Mouse (Mus musculus) heart, adult 8-10 months (tissue): Measurements from ENCODE around the gene Lin7a. TPM values are rescaled to one million over a fixed set of nuclear protein-coding genes. Genes with fewer than 3 reads are reported as not detected.

Experiments used
- DNase-seq: peaks from one replicate; pipeline ENCODE4 v3.0.0; 2022; ENCODE audit warnings: low spot score
- total RNA-seq, 4 experiments: library from RNA; stranded (reverse); gene quantifications; 2 replicates each; pipeline ENCODE4 v1.2.4; 2022

Lin7a gene
- total RNA-seq, 4 experiments from 2014 or later = 0.69 to 1.3 (median 0.98) TPM

DNA sequence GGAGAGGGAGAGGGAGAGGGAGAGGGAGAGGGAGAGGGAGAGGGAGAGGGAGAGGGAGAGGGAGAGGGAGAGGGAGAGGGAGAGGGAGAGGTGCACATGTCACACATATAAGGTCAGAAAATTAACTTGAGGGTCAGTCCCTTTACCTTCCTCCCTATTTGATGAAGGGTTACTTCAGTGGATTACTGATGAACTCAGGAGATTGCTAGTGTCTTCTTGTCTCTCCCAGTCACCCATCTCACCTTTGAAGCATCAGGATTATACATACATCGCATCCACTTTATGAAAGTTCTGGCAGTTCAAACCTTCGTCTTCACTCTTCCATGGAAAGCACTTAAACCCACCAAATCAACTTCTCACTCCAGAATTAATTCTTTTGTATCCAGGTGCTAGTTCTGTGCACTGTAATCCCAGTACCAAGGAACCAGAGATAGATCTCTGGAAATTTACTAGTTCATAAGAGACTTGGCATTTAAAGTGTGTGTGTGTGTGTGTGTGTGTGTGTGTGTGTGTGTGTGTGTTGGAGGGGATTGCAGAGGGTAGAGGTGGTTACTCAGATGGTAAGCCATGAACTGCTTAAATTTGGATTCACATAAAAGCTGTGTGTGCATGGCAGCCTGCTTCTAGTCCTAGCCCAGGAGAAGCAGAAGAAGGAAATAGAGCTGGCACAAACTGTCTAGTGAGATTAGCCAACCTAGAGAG, 19.5 kb upstream of the Lin7a start:
- DNase-seq = no peak

DNA sequence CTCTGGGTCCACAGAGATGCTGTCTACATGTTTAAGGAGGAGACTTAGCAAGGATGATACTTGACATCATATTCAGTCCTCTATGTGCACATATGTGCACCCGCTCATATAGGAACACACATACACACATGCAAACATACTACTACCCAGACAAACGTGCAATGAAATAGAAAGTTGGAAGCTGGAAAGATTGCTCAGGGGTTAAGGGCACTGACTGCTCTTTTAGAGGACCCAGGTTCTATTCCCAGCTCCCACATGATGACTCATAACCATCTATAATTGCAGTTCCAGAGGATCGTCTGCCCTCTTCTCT, 19.0 kb upstream of the Lin7a start:
- no peak for DNase-seq

- DNase-seq = no peak
Observed at GRCm38 (mm10) chr10:107253191-107253965, 18.1 kb upstream of the Lin7a start.

GRCm38 (mm10) chr10:107254656-107255055, 16.8 kb upstream of the Lin7a start:
- DNase-seq = no peak

- no peak for DNase-seq
Observed at GRCm38 (mm10) chr10:107255351-107256050, 16.0 kb upstream of the Lin7a start.

DNA sequence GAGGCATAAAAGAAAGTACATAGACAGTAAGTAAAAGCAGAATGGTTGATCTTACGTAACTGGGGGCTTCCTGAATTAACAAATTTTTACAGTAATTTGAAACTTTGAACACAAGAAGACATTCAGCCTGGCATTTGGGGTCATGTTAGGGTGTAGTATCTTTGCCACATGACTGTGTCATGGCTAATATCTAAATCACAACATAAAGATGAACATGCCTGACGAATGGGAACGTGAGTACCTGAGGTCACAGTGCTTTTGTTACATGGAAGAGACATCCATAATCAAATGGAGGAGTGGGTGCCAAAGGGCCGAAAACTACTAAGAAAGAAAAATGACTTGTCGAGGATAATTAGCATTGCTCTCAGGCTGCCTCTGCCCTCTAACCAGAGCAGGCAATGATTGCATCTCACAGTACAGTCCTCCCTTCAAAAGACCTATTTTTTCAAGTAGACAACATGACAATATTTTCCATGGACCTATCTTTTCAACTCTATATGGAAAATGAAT, 15.0 kb upstream of the Lin7a start:
- DNase-seq = no peak

- no peak for DNase-seq
Observed at GRCm38 (mm10) chr10:107260428-107260827, 11.1 kb upstream of the Lin7a start.

DNA sequence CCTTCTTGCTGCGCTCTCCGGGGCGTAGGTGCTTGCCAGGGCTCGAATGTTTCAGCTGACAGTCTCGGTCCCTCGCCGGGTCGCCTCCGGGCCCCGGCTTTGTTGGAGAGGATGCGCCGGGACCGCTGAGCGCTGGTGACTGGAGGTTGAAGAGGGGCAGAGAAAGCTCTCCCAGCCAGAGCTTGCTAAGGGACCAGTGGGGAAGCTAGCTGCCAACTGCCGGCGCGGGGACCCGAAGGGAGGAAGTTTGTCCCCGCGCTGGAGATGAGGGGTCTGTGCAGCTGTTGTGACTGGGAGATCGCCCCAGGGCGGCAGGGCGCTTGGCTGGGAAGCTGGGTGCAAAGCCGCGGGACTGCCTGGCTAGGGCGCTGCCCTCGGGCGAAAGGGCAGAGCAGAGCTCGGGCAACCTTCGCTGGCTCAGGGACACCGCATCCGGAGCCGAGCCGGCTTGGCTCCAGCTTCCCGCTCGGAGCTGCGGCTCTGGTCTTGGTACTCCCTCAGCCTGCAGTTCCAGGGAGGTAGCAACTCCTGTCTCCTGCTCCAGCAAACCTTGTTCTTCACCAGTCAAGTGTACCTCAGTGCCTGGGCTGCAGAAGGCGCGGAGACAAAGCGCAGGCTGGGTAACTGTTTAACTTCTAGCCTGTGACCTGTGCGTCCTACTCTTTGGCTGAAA, 781 bp downstream of the Lin7a start:
- no peak for DNase-seq

DNA sequence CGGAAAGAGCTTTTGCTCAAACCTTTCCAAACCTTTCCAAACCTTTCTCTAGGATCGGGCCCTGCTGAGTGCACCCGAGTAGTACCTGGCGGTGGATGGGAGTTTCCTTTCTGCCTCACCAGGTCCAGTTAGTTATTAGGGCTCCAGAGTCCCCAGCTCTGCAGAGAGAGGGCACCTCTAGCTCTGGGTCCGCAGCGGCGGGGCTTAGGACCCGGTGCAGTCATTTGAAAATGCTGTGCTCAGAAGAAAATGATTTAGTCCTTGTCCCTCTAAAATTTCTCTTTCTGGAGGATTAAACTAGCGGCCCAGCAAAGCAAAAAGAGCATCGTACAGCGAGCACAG, 1.3 kb downstream of the Lin7a start:
- DNase-seq = no peak

DNA sequence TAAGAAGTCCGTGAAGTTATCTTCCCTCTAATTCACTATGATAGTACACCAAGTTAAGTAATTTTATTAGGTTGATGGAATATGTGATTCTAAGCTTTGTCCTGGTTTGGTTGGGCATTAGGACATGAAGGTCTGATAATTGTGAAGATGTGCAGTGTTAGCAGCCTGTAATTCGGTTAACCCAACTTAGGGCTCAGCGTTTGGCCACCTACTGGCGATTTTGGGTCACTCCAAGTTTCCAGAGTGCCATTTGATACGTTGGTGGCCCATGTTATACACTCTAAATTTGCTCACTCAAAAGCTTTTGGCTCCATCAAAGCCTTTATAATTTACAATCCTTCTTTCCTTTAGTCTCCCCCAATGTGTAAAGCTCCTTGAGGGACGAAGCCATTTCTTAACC, 2.4 kb downstream of the Lin7a start:
- DNase-seq = no peak

DNA sequence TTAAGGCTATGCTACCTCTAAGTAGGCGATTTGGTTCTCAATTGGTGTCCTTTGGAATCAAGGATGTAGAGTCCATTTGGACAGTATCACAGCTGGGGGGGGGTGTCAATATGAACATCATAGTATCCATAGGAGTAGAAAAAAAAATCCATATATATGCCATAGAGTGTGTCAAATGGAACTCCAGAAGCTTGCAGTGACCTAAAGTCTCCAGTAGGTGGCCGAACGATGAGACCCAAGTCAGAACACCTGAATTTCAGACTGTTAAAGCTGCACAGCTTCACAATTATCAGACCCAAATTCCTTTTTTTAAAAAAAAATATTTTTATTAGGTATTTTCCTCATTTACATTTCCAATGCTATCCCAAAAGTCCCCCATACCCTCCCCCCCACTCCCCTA, 3.3 kb downstream of the Lin7a start:
- no peak for DNase-seq

GRCm38 (mm10) chr10:107276647-107277046, 5.2 kb downstream of the Lin7a start:
- DNase-seq = no peak

DNA sequence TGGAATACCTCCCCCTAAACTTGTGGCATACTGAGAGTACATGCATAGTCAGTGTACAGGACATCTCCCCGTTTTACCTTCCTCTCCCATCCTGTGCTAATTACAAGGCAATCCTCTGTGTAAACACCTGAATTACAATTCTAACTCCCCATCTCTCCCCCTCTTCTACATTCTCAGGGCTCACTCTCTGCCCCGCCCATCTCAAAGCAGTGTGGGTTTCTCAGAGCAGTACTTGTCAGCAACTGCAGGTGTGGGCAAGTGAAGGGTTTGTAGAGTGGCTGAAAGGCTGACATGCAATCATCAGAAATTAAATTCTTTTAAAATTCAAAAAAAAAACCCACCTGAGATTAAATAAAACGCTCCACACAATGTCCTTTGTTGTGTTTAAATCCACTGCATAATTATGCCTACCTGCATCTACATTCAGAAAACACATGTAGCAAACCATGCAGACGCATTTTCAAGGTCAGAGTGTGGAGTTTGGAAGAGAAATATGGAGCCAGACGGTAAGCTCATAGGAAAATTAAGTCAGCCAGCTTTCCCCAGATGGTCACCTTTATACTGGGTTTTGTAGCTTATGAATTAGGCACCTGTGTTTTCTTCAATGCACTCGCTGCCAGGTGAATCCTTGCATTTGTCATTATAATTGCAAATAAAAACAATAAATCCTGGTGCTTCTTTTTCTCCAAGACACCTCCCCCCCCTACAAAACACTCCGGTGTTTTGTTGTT, 22.6 kb downstream of the Lin7a start:
- no peak for DNase-seq

GRCm38 (mm10) chr10:107300587-107301248, 29.2 kb downstream of the Lin7a start:
- no peak for DNase-seq

GRCm38 (mm10) chr10:107310964-107311490, 39.5 kb downstream of the Lin7a start:
- DNase-seq = no peak

- no peak for DNase-seq
Observed at GRCm38 (mm10) chr10:107312609-107313008, 41.1 kb downstream of the Lin7a start.

GRCm38 (mm10) chr10:107313395-107313794, 41.9 kb downstream of the Lin7a start:
- DNase-seq = no peak

- DNase-seq = no peak
Observed at GRCm38 (mm10) chr10:107315251-107315650, 43.8 kb downstream of the Lin7a start.

GRCm38 (mm10) chr10:107315681-107316080, 44.2 kb downstream of the Lin7a start:
- no peak for DNase-seq

- no peak for DNase-seq
Observed at GRCm38 (mm10) chr10:107316100-107316499, 44.6 kb downstream of the Lin7a start.

- DNase-seq = no peak
Observed at GRCm38 (mm10) chr10:107319648-107320047, 48.2 kb downstream of the Lin7a start.
